Mouse (Mus musculus) MEL (cell line): ENCODE results near the gene Rrp12.

Experiments
- CHD2 ChIP-seq: IDR thresholded peaks from 2 replicates; pipeline ENCODE4 v1.6.1; 2011; ENCODE audit warnings: low read length, improper control_type of control experiment
- CTCF ChIP-seq, 3 experiments: IDR thresholded peaks in 2 of 3; conservative IDR thresholded peaks in 1 of 3; 2 replicates each; pipeline ENCODE4 v1.5.1; 2011 to 2012; ENCODE audit warnings: low read length in 3 of 3, low read depth in 2 of 3, mild to moderate bottlenecking in 2 of 3, improper control_type of control experiment in 1 of 3, inconsistent platforms in 1 of 3, mixed read lengths in 1 of 3, moderate library complexity in 1 of 3; ENCODE audit not compliant: control insufficient read depth in 1 of 3, insufficient read depth in 1 of 3, poor library complexity in 1 of 3, severe bottlenecking in 1 of 3
- MAX ChIP-seq: IDR thresholded peaks from 2 replicates; pipeline ENCODE4 v1.6.1; 2011; ENCODE audit warnings: low read length, improper control_type of control experiment
- POLR2A ChIP-seq, 2 experiments: IDR thresholded peaks; 2 replicates each; pipeline ENCODE4 v1.6.1; 2011 to 2012; ENCODE audit warnings: low read length in 2 of 2, mild to moderate bottlenecking in 2 of 2, control low read depth in 1 of 2, improper control_type of control experiment in 1 of 2, low read depth in 1 of 2, moderate library complexity in 1 of 2; ENCODE audit not compliant: control insufficient read depth in 1 of 2, insufficient read depth in 1 of 2, poor library complexity in 1 of 2
- SMC3 ChIP-seq: IDR thresholded peaks from 2 replicates; pipeline ENCODE4 v1.6.1; 2011; ENCODE audit warnings: low read depth, low read length, improper control_type of control experiment
- TCF12 ChIP-seq: IDR thresholded peaks from 2 replicates; pipeline ENCODE4 v1.6.1; 2014; ENCODE audit warnings: low read depth, mild to moderate bottlenecking, inconsistent platforms, low read length, improper control_type of control experiment, moderate library complexity
- UBTF ChIP-seq: IDR thresholded peaks from 2 replicates; pipeline ENCODE4 v1.6.1; 2012; ENCODE audit warnings: low read depth, mild to moderate bottlenecking, inconsistent platforms, low read length, improper control_type of control experiment, moderate library complexity, borderline replicate concordance; ENCODE audit not compliant: insufficient read depth

GRCm38 (mm10) chr19:41866707-41867106 is 29.3 kb downstream of the Rrp12 start:
- TF ChIP-seq SMC3 (no peak), CTCF (IDR thresholded peaks at IDR 0.05 in 2 of 3, conservative IDR thresholded peaks at IDR 0.05 in 1 of 3; ENCODE audit: control insufficient read depth in 1 of 3, insufficient read depth in 1 of 3, low read depth in 2 of 3, low read length in 3 of 3, poor library complexity in 1 of 3, severe bottlenecking in 1 of 3) (no peak), CHD2 (no peak), MAX (no peak), UBTF (no peak), POLR2A (IDR thresholded peaks at IDR 0.05; ENCODE audit: control insufficient read depth in 1 of 2, insufficient read depth in 1 of 2, low read depth in 1 of 2, low read length in 2 of 2, poor library complexity in 1 of 2) (no peak), TCF12 (no peak)
